Comparison of ENCODE assay signal across 8 mouse cellular contexts in genomic region chr3:143742786-143743571, GRCm38 (mm10).
DNase-seq lines count a peak whose midpoint lies in the region; ATAC-seq and TF ChIP-seq lines count a peak whose summit lies in the region.

No protein-coding gene starts in this region.

- peak overlapping the region; percentile 0; the same call in 1 of the 2 replicates for H3K4me2 ChIP-seq in heart, embryonic 16.5 days (ENCODE audit: low read depth, low read length)
- peak overlapping the region; percentile 29 for H3K4me2 ChIP-seq in limb, embryonic 12.5 days

- no peak for DNase-seq in heart, postnatal 10 days
- peak; percentile 16 for DNase-seq in gastrocnemius, postnatal 25 days
- peak; percentile 13 to 25 for DNase-seq in lung, postnatal 4 days
- DNase-seq in thymus, adult 2 months = no peak
- no peak for DNase-seq in cerebellum, postnatal 4 days (ENCODE audit: low spot score in 2 of 2)

- TF ChIP-seq POLR2A in thymus, adult 2 months (IDR thresholded peaks at IDR 0.05; ENCODE audit: control insufficient read depth, extremely low read depth, insufficient read depth, low read length, poor library complexity) = no peak

- H3K4me3 ChIP-seq in heart, embryonic 16.5 days (ENCODE audit: low read length) = no peak overlapping the region
- H3K4me3 ChIP-seq in limb, embryonic 12.5 days (replicated peaks) = no peak overlapping the region
- no peak overlapping the region for H3K4me3 ChIP-seq in thymus, adult 2 months (ENCODE audit: control insufficient read depth, insufficient read depth, low read length)

- TF ChIP-seq CTCF in thymus, adult 2 months (IDR thresholded peaks at IDR 0.05; ENCODE audit: borderline replicate concordance, control insufficient read depth, extremely low read depth, insufficient read depth, low read length, poor library complexity) = no peak

- 66% methylated on average over 17 of the region's 17 CpGs for WGBS in heart, embryonic 16.5 days
- WGBS in limb, embryonic 12.5 days = 48% methylated on average over 17 of the region's 17 CpGs
- WGBS in thymus, adult 2 months = 86% methylated on average over 17 of the region's 17 CpGs

- no peak overlapping the region for H3K27ac ChIP-seq in heart, embryonic 16.5 days (ENCODE audit: low read length)
- no peak overlapping the region for H3K27ac ChIP-seq in limb, embryonic 12.5 days
- H3K27ac ChIP-seq in thymus, adult 2 months (ENCODE audit: control insufficient read depth, insufficient read depth, low read length) = no peak overlapping the region

- no peak for ATAC-seq in heart, embryonic 16.5 days (replicated peaks; ENCODE audit: extremely low read depth, insufficient read depth, low FRiP score)
- no peak for ATAC-seq in limb, embryonic 12.5 days (ENCODE audit: insufficient number of reproducible peaks, insufficient read depth, low FRiP score, low TSS enrichment, low read depth)
- no peak for ATAC-seq in megakaryocyte progenitor cell, adult 5-6 weeks (replicated peaks; ENCODE audit: poor library complexity)

- no peaks in the 10 kb centered on the region for H3K4me1 ChIP-seq in heart, embryonic 16.5 days (ENCODE audit: control insufficient read depth, insufficient read depth, low read length)
- peaks cover 11% of the 10 kb centered on the region for H3K4me1 ChIP-seq in limb, embryonic 12.5 days (replicated peaks)
- H3K4me1 ChIP-seq in thymus, adult 2 months (replicated peaks; ENCODE audit: control insufficient read depth, insufficient read depth, low read length) = no peaks in the 10 kb centered on the region

- intact Hi-C loops in heart, postnatal 10 days (cut with DNase I) = no loop called here

- H3K9me3 ChIP-seq in heart, embryonic 16.5 days (replicated peaks; ENCODE audit: control insufficient read depth, low read length) = no peaks in the 10 kb centered on the region
- H3K9me3 ChIP-seq in limb, embryonic 12.5 days = no peaks in the 10 kb centered on the region

- H3K36me3 ChIP-seq in heart, embryonic 16.5 days (ENCODE audit: control insufficient read depth, insufficient read depth) = no peaks in the 10 kb centered on the region
- no peaks in the 10 kb centered on the region for H3K36me3 ChIP-seq in limb, embryonic 12.5 days
- no peaks in the 10 kb centered on the region for H3K36me3 ChIP-seq in thymus, adult 2 months (ENCODE audit: control insufficient read depth, insufficient read depth, low read length)

- H3K9ac ChIP-seq in heart, embryonic 16.5 days (ENCODE audit: low read length) = no peak overlapping the region
- no peak overlapping the region for H3K9ac ChIP-seq in limb, embryonic 12.5 days (replicated peaks)

- no peaks in the 10 kb centered on the region for H3K27me3 ChIP-seq in heart, embryonic 16.5 days (ENCODE audit: control insufficient read depth, insufficient read depth, low read length)
- no peaks in the 10 kb centered on the region for H3K27me3 ChIP-seq in limb, embryonic 12.5 days
- no peaks in the 10 kb centered on the region for H3K27me3 ChIP-seq in thymus, adult 2 months (ENCODE audit: control insufficient read depth, insufficient read depth, low read length)

Comparison
In these comparisons a context has a peak if more than half of its experiments do, and no peak if none do; other contexts are left out.
1. DNase-seq: peak in gastrocnemius, postnatal 25 days (single experiment) and lung, postnatal 4 days (2 of 2); none in heart, postnatal 10 days (0 of 2), thymus, adult 2 months (single experiment) and cerebellum, postnatal 4 days (0 of 2).